In genomic region chr14:25557014-25557413, GRCm38 (mm10) we compare ENCODE assay signal across 10 mouse cellular contexts.
DNase-seq lines count a peak whose midpoint lies in the region; ATAC-seq and TF ChIP-seq lines count a peak whose summit lies in the region.
"Had no signal": no experiment of that assay in that cellular context is flagged by ENCODE, and none has a peak within 500 bp of the region (broad histone marks: within the 10 kb centered on the region; RNA-seq: fewer than 3 reads in every experiment).

No protein-coding gene starts in this region.

- no peak overlapping the region; the same call in 1 of the 2 replicates for H3K9ac ChIP-seq in forebrain, embryonic 11.5 days (ENCODE audit: low read length)
- H3K9ac ChIP-seq in midbrain, embryonic 16.5 days (ENCODE audit: low read depth, low read length) = no peak overlapping the region; the same call in 1 of the 2 replicates

- peaks cover 20% of the 10 kb centered on the region for H3K4me1 ChIP-seq in kidney, adult 2 months (ENCODE audit: control insufficient read depth, insufficient read depth, low read length)
- H3K4me1 ChIP-seq in forebrain, embryonic 11.5 days (replicated peaks; ENCODE audit: control insufficient read depth, insufficient read depth, low read length) = peaks cover 30% of the 10 kb centered on the region
- peaks cover 46% of the 10 kb centered on the region for H3K4me1 ChIP-seq in midbrain, embryonic 16.5 days (ENCODE audit: control insufficient read depth, insufficient read depth, low read length)

- H3K27ac ChIP-seq in kidney, adult 2 months (ENCODE audit: insufficient read depth, low read depth, low read length) = 0 out of 2 replicates have a peak overlapping the region, but pooled peaks have one; percentile 19
- peak overlapping the region; percentile 68 for H3K27ac ChIP-seq in forebrain, embryonic 11.5 days (ENCODE audit: low read depth, low read length)
- peak overlapping the region; percentile 78 for H3K27ac ChIP-seq in midbrain, embryonic 16.5 days (ENCODE audit: low read length)

- TF ChIP-seq POLR2A in kidney, adult 2 months (IDR thresholded peaks at IDR 0.05; ENCODE audit: low read depth, low read length) = no peak

- no peak overlapping the region for H3K4me2 ChIP-seq in forebrain, embryonic 11.5 days (ENCODE audit: low read depth, low read length, severe bottlenecking)
- H3K4me2 ChIP-seq in midbrain, embryonic 16.5 days (ENCODE audit: low read length) = no peak overlapping the region

- no peak for TF ChIP-seq CTCF in kidney, adult 2 months (conservative IDR thresholded peaks at IDR 0.05; ENCODE audit: insufficient read depth, insufficient read length, low read depth, low read length)

- H3K36me3 ChIP-seq in kidney, adult 2 months (ENCODE audit: control insufficient read depth, insufficient read depth, low read length) = no peaks in the 10 kb centered on the region
- H3K36me3 ChIP-seq in forebrain, embryonic 11.5 days (ENCODE audit: control insufficient read depth, insufficient read depth, low read length) = no peaks in the 10 kb centered on the region; the same call in 1 of the 2 replicates
- no peaks in the 10 kb centered on the region for H3K36me3 ChIP-seq in midbrain, embryonic 16.5 days (ENCODE audit: control insufficient read depth, insufficient read depth, low read length)

- intact Hi-C loops in left cerebral cortex, postnatal 36 days (cut with DNase I) = no loop called here
- intact Hi-C loops in left cerebral cortex, postnatal 14 days (cut with DNase I) = no loop called here

- ATAC-seq in forebrain, embryonic 11.5 days (replicated peaks; ENCODE audit: low FRiP score) = no peak
- ATAC-seq in midbrain, embryonic 16.5 days = no peak

- no peak for DNase-seq in kidney, adult 2 months
- DNase-seq in kidney, adult 9 months = no peak
- DNase-seq in forebrain, embryonic 11.5 days (ENCODE audit: low spot score) = no peak
- peak; percentile 59 to 66 for DNase-seq in kidney, postnatal 4 days
- DNase-seq in adrenal gland, postnatal 10 days = no peak
- DNase-seq in left cerebral cortex, postnatal 36 days (ENCODE audit: low spot score in 2 of 2) = no peak
- no peak for DNase-seq in left cerebral cortex, postnatal 14 days (ENCODE audit: low spot score in 2 of 2)
- DNase-seq: adrenal gland, postnatal 14 days had no signal

- no peak overlapping the region for H3K4me3 ChIP-seq in kidney, adult 2 months (ENCODE audit: insufficient read depth, low read depth, low read length)
- no peak overlapping the region for H3K4me3 ChIP-seq in forebrain, embryonic 11.5 days (ENCODE audit: low read depth, low read length)
- no peak overlapping the region for H3K4me3 ChIP-seq in midbrain, embryonic 16.5 days (ENCODE audit: low read depth, low read length)

- no peaks in the 10 kb centered on the region for H3K9me3 ChIP-seq in forebrain, embryonic 11.5 days (ENCODE audit: control insufficient read depth, low read length)
- no peaks in the 10 kb centered on the region for H3K9me3 ChIP-seq in midbrain, embryonic 16.5 days (replicated peaks; ENCODE audit: control insufficient read depth, low read length, poor library complexity, severe bottlenecking)

- no peaks in the 10 kb centered on the region for H3K27me3 ChIP-seq in kidney, adult 2 months (replicated peaks; ENCODE audit: control insufficient read depth, insufficient read depth, low read length)
- H3K27me3 ChIP-seq in forebrain, embryonic 11.5 days (ENCODE audit: control insufficient read depth, insufficient read depth, low read length) = no peaks in the 10 kb centered on the region
- no peaks in the 10 kb centered on the region for H3K27me3 ChIP-seq in midbrain, embryonic 16.5 days (ENCODE audit: control insufficient read depth, insufficient read depth, low read depth, low read length)
- H3K27me3 ChIP-seq: CH12.LX had no signal

- 19% methylated on average over 8 of the region's 8 CpGs for WGBS in kidney, adult 2 months
- WGBS in forebrain, embryonic 11.5 days = 36% methylated on average over 8 of the region's 8 CpGs
- WGBS in midbrain, embryonic 16.5 days = 46% methylated on average over 8 of the region's 8 CpGs

Comparison
In these comparisons a context has a peak if more than half of its experiments do, and no peak if none do; other contexts are left out.
1. DNase-seq: peak in kidney, postnatal 4 days (2 of 2); none in kidney, adult 2 months (single experiment), kidney, adult 9 months (single experiment), forebrain, embryonic 11.5 days (single experiment), adrenal gland, postnatal 10 days (single experiment), left cerebral cortex, postnatal 36 days (0 of 2) and left cerebral cortex, postnatal 14 days (0 of 2).
2. H3K27ac ChIP-seq: peak in every context shown above with its lines; median percentile 78 in midbrain, embryonic 16.5 days; 68 in forebrain, embryonic 11.5 days; 19 in kidney, adult 2 months.